Mouse (Mus musculus) kidney, adult 8-10 months (tissue): Measurements from ENCODE around the gene Mrpl45.
"Not testable (repeated sequence)": the region's sequence is repeated elsewhere in the genome, so short reads cannot be mapped to it uniquely, and the experiment has no call there.

Experiments
- DNase-seq, 2 experiments: peaks; one replicate each; pipeline ENCODE4 v3.0.0; 2022

The Mrpl45 gene

DNA sequence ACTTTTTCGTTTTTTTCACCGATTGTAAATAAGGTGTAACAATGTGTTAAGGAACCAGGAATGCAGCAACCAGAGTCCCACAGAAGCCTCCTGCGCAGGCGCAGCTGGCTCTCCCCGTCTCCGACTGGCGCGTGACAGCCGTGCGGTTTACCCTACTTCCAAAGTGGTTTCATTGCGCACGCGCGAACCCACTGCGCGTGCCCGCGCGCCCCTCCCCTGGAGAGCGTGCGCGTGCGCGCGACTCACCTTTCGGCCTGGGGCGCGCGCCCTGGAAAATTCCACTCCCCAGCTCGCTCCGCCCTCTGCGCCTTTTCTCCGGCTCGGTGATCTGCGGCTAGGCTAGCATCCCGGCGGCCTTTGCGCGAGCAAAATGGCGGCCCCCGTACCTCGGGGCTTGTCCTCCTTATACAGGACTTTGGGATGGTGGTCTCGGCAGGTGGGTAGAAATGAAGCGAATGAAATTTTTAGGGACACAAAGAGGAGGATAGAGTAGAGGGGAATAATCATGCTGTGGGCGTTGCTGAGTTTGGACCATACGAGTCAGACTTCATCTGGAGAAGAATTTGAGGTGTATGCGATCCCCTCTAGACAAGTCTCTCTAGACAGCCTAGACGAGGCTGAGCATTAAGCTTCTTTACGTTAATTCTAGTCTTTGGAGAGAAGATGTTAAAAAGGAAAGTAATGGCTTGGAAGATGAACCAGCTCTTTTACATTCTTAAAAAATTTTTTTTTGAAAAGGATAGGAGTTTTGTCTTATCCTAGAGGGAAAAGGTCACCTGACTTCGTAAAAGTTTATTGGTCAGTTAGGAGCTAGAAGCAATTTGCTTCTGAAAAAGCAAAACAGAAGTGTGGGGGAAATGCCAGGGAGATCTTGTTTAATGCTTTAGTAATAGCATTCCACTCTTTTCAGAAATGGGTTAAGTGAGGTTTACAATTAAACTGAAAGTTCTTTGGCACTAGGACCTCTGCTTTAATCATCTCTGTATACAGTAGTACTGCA is at the start of gene Mrpl45:
Gene Mrpl45 (plus strand): TSS at position 213 of the 1,000 bp plus-strand sequence.
- peak; percentile 99 for DNase-seq

DNA sequence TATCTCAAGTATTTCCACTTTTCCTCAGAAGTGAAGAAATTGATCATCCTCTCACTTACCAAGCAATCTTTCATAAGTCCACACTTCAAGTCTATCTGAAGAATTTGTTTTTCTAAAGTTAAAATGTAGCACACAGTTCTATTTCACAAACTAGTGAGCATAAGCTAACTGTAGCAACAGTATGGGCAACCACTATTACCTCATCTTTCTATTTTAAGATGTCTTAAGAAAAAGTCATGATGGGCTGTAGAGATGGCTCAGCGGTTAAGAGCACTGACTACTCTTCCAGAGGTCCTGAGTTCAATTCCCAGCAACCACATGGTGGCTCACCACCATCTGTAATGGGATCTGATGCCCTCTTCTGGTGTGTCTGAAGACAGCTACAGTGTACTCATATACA is 49.0 kb upstream of the Mrpl45 start:
- DNase-seq = not testable (repeated sequence)

DNA sequence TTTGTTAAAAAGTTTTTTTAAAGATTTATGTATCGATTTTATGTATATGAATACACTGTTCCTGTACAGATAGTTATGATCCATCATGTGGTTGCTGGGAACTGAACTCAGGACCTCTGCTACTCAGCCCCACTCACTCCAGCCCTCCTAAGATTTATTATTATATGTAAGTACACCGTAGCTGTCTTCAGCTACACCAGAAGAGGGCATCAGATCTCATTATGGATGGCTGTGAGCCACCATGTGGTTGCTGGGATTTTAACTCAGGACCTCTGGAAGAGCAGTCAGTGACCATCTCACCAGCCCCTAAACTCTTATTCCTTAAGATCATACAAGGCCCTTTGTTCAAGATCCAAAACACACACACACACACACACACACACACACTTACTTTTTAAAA is 45.5 kb upstream of the Mrpl45 start:
- DNase-seq = not testable (repeated sequence)

DNA sequence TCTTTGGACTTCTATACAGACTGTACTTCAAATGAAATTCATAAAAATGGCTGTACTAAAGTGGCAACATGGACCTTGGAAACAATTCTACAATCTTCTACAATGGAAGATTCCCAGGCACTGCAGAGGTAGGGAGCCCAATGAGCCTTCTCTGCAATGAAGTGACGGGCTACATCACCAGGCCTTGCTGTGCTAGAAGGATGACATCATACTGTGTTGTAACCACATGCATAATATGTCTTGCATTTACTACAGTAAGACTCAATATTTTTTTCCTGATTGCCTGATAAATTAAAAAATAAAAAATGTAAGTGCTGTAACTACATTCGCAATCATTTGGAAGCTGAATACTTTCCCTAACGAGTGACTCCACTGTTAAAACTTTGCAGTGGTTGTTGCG is 42.7 kb upstream of the Mrpl45 start:
- DNase-seq = no peak

DNA sequence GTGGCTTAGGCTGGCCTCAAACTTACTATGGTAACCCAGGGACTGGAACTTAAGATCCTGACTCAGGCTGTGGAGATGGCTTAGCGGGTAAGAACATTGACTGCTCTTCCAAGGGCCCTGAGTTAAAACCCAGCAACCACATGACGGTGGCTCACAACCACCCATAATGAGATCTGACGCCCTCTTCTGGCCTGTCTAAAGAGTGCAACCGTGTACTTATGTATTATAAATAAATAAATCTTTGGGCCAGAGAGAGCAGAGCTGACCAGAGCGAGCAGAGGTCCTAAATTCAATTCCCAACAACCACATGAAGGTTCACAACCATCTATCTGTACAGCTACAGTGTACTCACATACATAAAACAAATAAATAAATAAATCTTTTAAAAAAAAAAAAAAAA is 41.9 kb upstream of the Mrpl45 start:
- no peak for DNase-seq

DNA sequence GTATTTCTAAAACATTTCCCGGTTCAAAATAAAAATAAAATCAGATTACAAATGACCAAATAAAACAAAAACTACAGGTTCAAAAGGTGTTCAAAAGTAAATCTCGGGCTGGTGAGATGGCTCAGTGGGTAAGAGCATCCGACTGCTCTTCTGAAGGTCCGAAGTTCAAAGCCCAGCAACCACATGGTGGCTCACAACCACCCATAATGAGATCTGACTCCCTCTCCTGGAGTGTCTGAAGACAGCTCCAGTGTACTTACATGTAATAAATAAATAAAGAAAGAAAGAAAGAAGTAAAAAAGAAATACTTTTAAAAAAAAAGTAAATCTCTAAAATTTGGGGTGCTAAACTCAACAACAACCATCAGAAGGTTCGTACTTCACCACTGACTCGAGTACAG is 40.6 kb upstream of the Mrpl45 start:
- not testable (repeated sequence) for DNase-seq

DNA sequence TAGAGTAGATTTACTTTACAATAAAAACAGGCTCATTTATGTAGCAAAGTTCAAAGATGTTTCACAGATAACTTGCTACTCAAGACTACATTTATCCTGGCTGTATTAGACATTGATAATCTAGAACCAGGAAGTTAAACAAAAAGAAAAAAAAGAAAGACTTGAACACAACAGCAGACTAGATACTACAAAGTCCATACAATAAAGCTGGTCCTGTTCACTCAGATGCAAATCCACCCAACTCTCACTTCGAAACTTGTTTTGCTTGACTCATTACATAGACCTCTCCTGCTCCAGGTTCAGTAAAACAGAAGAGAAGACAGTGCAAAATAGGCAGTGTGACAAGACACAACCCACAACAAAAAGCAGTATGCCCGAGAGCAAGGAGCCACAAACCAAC is 40.2 kb upstream of the Mrpl45 start:
- DNase-seq = no peak

DNA sequence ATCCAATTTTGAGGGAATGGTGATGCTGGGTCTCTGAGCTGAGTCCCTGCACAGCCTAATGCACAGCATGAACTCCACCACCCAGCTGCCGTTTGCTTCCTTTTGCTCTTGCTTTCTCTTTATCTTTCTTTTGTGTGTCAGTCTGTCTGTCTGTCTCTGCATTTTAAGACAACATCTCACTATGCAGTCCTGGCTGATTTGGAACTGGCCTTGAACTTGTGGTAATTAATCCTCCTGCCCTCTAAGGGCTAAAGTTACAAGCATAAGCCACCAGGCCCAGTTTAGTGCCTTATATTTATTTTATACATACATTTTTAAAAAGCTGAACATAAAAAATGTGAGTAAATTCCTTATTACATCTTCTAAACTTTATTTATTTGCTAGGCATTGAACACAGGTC is 39.5 kb upstream of the Mrpl45 start:
- no peak for DNase-seq

DNA sequence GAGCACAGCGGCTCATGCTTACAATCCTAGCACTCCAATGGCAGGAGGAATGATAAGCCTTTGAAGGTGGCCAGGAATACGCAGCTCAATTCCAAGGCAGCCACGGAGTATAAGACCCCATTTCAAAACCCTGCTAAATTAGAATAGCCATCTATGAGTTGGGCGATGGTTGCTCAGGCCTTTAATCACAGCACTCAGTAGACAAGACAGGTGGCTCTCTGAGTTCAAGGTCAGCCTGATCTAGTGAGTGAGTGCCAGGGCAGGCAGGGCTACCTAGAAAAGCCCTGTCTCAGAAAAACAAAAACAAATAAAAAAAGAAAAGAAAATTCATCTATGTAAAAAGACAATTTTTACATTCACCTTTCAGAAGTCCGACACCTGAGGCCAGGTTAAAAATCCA is 38.4 kb upstream of the Mrpl45 start:
- DNase-seq = no peak

DNA sequence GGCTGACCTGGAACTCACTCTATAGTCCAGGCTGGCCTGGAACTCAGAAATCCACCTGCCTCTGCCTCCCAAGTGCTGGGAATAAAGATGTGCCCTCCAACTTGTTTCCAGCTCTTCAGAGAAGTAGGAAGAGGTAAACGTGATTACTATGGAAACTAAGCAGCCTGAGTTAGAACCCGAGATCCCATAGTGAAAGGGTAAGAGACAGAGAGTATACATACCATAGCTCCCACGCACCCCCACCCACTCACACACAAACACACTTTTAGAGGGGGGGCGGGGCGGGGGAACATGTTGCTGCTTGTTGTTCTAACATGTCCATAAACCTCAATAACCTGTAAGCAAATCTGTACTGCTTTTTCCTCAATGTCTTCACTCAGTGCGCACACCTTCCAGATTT is 37.1 kb upstream of the Mrpl45 start:
- no peak for DNase-seq

DNA sequence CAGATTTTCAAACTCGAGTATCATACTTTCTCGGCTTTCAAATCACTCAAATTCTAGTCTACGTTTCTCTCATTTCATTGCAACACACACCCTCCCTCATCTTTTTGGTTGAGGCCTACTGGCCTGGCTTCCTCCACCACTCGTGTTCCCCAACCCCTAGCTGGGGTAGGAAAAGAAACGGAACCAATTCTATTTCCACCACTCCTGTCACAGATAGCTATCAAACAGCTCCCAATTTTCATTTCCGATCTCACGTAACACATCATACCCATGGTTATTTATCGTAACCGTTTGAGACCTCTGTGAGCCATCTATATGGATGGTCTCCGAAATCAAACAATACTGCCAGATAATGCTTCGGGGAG is 36.5 kb upstream of the Mrpl45 start:
- no peak for DNase-seq

DNA sequence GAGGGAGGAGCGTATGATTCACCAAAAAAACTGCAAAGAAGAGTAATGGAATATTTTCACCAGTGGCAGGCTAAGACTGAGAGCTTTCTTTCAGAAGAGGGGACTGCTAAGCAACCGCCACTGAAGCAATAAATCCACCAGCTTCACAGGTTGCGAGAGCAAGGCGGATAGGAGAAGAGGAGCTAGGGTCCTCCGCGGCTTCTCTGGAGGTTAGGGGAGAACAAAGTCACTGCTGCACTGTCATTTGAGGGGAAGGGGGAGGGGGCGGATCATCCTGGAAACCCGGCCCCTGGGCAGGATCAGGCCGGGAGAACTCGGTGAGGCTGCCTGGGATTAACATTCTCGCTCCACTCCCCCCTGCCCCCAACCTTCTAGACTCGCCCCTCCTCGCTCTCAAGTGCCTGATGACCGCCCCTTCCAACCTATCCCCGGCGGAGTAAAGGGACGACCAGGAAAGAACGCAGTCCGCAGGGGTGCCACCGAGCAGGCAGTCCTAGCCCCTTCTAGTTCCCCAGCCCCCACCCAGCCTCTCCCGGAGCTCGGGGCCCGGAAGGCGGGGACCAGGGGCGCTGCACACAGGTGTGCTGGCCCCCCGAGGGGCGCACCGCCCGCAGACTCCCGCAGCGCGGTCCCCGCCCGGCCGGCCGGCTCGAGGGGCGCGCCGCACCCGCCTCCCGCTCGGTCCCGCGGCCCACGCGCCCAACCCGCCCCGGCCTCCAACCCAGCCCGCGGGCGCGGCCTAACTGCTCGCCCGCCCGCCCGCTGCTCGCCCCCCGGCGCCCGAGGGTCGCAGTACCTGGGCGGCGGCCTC is 35.9 kb upstream of the Mrpl45 start:
- peak; percentile 42 to 51 for DNase-seq

DNA sequence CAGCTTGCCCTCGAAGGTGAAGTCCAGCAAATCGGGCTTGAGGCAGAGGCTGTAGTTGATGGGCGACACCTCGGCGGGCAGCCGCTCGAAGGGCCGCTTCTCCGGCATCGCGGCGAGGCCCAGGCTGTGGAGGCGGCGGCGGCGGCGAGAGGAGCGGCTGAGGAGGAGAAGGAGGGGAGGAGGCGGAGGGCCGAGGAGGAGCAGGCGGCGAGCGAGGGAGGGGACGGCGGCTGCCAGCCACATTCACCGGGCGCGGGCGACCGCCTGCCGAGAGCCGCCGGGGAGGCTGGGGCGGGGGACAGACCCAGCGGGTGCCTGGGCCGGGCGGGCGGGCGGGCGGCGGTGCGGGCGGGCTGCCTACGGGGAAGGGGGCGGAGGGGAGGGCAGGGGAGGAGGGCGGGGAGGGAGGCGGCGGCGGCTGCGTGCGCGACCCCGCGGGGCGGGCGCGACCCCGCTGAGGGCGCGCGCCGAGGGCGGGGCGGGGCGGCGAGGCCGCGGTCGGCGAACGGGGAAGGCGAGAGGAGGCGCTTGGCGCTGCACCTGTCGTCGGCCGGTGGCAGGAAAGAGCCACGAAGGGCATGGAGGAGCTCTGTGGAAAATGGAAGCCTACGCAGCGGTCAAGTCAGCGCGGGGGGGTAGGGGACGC is 35.2 kb upstream of the Mrpl45 start, which contains the start of gene Npepps:
Gene Npepps (minus strand): TSS at position 423 of the 646 bp plus-strand sequence.
- DNase-seq = peak; percentile 70

DNA sequence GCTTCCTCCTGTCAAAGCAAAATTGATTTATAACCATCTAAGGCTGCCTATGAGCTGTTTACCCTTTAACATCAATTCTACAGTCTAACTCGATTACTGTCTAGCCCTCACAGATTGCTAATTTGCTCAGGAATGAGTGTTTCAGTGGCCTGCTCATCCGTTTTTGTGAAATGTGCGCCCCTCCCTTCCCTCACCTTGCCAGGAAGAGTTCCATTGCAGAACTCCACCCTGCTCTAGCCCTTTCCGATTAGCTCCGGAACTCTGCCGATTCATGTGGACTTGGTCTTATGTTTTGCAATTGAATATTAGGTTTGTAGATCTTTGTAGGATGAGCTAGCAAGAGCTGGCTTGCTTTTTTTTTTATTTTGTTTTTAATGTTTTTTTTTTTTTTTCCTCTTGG is 33.3 kb upstream of the Mrpl45 start:
- DNase-seq = no peak

DNA sequence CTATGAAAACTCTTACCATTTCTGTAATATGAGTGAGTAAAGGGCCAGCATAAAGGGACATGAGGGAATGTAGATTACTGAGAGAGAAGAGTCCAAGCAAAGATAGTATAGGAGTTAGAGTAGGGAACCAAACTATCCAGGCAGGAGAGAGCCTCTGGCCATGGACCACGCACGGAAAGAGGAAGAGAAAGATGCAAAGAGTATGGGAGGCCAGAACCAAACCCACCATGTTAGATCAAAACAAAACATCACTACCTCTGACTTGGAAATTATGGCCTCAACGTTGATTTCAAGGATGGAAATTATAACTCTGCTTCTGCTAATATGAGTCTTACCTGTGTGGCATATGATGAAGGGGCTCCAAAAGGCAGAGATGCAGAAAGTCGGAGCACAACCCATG is 30.7 kb upstream of the Mrpl45 start:
- no peak for DNase-seq

DNA sequence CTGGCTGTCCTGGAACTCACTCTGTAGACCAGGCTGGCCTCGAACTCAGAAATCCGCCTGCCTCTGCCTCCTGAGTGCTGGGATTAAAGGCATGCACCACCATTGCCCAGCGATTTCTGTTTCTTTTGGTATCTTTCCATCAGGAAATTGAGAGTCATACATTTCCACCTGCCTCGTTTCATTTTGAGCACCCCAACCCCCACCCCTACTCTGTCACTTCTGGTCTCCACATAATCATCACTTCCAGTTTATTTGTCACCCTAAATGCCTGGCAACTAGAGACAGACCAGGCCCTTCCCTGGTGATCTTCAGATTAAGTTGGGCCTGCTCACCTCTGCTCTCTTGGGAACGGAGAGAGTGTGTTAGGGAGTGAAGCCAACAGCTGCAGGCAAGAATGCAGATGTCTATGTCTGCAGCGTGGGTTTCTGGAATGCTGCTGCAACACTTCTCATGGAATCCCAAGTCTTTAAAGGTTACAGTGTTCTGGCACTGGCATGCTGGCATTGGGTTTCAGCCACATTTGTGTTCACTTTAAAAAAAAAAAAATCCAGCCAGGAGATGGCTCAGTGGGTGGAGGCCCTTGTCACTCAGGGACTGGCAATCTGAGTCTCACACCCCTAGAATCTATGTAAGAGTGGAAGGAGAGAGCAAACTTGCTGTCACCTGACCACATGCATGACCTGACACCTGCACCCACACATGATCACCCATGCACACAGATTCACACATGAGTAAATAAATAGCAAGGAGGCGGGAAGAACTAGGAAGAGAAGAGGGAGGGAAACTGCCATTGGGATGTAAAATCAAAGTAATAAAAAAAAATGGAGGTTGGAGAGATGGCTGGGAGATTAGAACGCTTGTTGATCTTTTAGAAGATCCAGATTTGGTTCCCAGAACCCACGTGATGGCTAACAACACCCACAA is 29.4 kb upstream of the Mrpl45 start:
- no peak for DNase-seq

DNA sequence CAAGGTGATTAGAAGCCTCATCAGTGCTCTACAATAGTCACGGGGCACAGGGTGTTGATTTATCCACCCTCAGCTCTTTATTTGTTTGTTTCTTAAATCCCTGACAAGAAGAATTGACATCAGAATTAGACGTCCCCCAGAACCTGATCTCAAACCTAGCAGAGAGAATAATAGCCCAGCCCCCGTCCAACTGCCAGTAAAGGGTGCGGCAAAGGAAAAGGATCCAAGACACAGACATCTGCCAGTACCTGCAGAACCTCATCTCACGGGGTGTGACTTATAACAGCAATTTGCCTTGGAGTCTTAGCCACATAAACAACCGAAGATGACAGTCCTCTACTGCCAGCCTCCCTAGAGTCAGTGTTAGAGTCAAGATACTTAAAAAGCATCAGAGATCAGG is 28.5 kb upstream of the Mrpl45 start:
- no peak for DNase-seq

DNA sequence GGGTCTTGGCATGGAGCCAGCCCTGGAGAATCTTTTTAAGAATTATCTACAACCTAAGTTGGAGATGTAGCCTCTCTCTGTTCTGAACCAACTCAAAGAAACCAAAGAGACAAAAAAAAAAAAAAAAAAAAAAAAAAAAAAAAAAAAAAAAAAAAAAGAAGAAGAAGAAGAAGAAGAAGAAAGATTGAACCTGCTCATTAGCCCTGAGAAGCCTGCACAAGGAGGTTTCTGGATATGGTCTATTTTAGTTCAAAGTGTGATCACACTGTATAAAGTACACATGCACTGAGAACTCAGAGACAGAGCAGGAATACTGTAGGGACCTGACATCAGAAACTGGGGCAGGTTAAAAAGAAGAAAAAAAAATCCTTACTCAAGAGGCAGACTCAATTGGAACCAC is 27.9 kb upstream of the Mrpl45 start:
- DNase-seq = no peak

DNA sequence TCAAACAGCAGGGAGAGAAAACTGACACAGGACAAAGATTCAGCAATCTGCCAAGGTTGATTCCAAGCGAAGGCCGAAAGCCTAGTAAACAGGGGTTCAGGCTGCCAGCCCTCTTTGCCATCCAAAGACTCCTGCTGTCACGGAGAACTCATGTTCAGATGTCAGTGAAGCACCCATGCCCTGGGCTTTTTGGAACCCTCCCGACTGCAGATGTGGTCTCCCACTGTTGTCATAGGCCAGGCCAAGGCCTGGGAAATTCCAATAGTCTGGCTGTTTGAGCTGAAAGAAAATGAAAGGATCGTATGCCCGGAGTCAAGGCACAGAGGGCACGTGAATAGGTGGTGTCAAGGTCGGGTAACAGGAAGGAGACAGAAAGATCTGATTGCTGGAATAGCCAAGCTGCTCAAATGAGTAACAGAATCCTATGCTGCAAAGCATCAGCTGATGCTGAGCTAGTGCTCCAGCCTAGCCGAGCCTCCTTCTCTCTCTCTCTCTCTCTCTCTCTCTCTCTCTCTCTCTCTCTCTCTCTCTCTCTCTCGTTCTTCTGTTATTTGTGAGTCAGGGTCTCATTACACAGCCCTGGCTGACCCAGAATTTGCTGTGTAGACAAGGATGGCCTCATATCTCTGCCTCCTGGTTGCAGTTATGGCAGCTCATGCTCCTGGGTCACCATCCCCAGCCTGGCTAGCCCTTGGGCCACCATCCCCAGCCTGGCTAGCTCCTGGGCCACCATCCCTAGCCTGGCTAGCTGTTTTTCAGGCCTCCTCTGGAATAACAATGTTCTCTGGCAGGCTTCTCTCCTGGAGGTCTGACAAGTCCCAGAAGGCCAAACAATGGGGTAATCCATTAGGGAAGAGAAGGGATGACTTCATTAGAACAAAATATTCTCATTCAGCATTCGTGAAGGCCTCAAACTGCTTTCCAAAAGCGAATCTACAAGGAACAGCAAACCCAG is 26.0 kb upstream of the Mrpl45 start:
- DNase-seq = no peak

DNA sequence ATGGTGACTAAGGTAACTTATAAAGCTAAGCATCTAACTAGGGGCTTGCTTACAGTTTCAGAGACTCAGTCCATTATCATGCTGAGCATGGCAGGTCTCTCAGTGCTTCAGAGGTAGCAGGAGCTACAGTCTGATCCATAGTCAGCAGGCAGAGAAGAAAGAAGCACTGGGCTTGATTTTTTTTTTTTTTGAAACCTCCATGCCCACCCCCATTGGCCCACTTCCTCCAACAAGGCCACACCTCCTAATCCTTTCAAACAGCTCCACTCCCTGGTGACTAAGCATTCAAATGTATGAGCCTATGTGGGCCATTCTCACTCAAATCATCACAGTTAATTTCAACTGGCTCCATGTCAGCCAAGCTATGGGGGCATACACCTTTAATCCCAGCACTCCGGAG is 22.8 kb upstream of the Mrpl45 start:
- no peak for DNase-seq

DNA sequence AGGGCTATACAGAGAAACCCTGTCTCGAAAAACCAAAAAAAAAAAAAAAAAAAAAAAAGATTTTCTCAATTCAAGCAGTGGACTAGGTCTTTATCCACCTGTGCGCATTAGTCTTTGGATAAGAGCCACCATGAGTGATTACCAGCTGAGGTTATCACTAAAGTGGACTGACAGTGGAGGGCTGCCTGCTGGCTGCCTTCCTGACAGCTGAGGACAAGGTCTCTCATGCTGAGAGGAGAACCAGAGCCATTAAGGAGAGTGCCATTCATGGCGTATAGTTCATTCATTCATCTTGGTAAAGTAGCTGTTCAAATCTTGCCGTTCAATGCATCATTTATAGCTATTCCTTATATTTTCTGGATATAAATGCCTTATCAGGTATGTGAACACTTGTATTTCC is 19.0 kb upstream of the Mrpl45 start:
- no peak for DNase-seq
